Mouse (Mus musculus) erythroblast, embryonic 14.5 days (primary cell): ENCODE data around the gene Dnaja2.

ENCODE experiments used
- GATA1 ChIP-seq: IDR thresholded peaks from 2 replicates; pipeline ENCODE4 v1.6.1; 2012; ENCODE audit warnings: low read length, inconsistent platforms, mixed read lengths
- TAL1 ChIP-seq: IDR thresholded peaks from 3 replicates; pipeline ENCODE4 v1.6.1; 2012; ENCODE audit warnings: low read length, inconsistent platforms, mixed read lengths

DNA sequence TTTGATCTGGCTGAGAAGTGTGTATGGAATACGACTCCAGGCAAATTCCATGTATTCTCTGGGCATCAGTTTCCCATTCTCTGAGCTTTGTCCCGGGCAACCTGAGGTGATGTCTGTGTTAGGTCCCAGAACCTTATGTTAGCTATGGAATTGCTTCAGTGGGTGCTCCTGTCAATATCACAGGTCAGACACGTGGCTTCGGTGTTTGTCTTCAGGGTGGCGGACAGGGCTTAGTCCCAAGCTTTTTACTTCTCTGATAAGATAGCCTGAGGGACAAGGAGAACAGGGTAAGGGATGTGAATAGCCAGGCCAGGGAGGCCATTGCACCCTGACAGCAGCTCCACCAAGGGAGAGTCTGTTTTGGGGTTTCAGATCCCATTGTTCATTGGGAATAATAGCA lies 59.0 kb downstream of the Dnaja2 start:
- no peak for TF ChIP-seq GATA1
- no peak for TF ChIP-seq TAL1
